Mouse (Mus musculus) limb, embryonic 12.5 days (tissue): Measurements from ENCODE around the gene Wnt9b. TPM values are rescaled to one million over a fixed set of nuclear protein-coding genes. Genes with fewer than 3 reads are reported as not detected.

ENCODE experiments used
- ATAC-seq: fragments of 200-750 bp; cut with Nextera tagmentation; 2 replicates; pipeline ENCODE4 v1.8.0; 2017; ENCODE audit warnings: low read depth, moderate TSS enrichment; ENCODE audit not compliant: insufficient number of reproducible peaks, insufficient read depth, low FRiP score, low TSS enrichment
- H3K27ac ChIP-seq: fragments of 300-500 bp; sonication (generic); 2 replicates; pipeline ENCODE4 v1.5.1; 2016; ENCODE audit warnings: mild to moderate bottlenecking, moderate library complexity
- H3K27me3 ChIP-seq: fragments of 300-500 bp; sonication (generic); 2 replicates; pipeline ENCODE4 v1.6.1; 2016; ENCODE audit warnings: mild to moderate bottlenecking, moderate library complexity
- H3K36me3 ChIP-seq: fragments of 300-500 bp; sonication (generic); 2 replicates; pipeline ENCODE4 v1.6.1; 2016; ENCODE audit warnings: mild to moderate bottlenecking, moderate library complexity
- H3K4me1 ChIP-seq: fragments of 300-500 bp; sonication (generic); replicated peaks from 2 replicates; pipeline ENCODE4 v1.6.1; 2016
- H3K4me2 ChIP-seq: fragments of 300-500 bp; sonication (generic); 2 replicates; pipeline ENCODE4 v1.6.1; 2016; ENCODE audit warnings: mild to moderate bottlenecking, moderate library complexity
- H3K4me3 ChIP-seq: fragments of 300-500 bp; sonication (generic); replicated peaks from 2 replicates; pipeline ENCODE4 v1.5.1; 2016; ENCODE audit warnings: mild to moderate bottlenecking
- H3K9ac ChIP-seq: fragments of 300-500 bp; sonication (generic); replicated peaks from 2 replicates; pipeline ENCODE4 v1.6.1; 2016; ENCODE audit warnings: mild to moderate bottlenecking, moderate library complexity
- H3K9me3 ChIP-seq: fragments of 300-500 bp; sonication (generic); 2 replicates; pipeline ENCODE4 v1.6.1; 2016; ENCODE audit warnings: mild to moderate bottlenecking, moderate library complexity
- WGBS: fragments of 180-500 bp; shearing (Covaris S2); methylation state at CpG from one replicate; pipeline ENCODE4 v1.1.7; 2016; 5-methylcytosine and 5-hydroxymethylcytosine counted together
- polyA plus RNA-seq: library from polyadenylated mRNA; unstranded; fragments of >200 nt; fragmentation: Nextera tagmentation; extraction: Ambion mirVana; gene quantifications from 2 replicates; pipeline ENCODE4 v1.2.1, GENCODE M21; 2016

The Wnt9b gene
- polyA plus RNA-seq, 1 experiment from 2014 or later, result 1.5 TPM

GRCm38 (mm10) chr11:103698226-103698625 lies 51.4 kb downstream of the Wnt9b start:
- H3K9me3 ChIP-seq, result no peaks in the 10 kb centered on the region
- H3K27me3 ChIP-seq, result no peaks in the 10 kb centered on the region
- no peak for ATAC-seq
- H3K4me3 ChIP-seq, result peak overlapping the region; percentile 91
- H3K36me3 ChIP-seq, result no peaks in the 10 kb centered on the region
- 85% methylated on average over 2 of the region's 2 CpGs for whole genome bisulfite sequencing
- H3K27ac ChIP-seq, result peak overlapping the region; percentile 97
- peak overlapping the region; percentile 66 for H3K4me2 ChIP-seq
- H3K9ac ChIP-seq, result peak overlapping the region; percentile 83
- no peaks in the 10 kb centered on the region for H3K4me1 ChIP-seq

DNA sequence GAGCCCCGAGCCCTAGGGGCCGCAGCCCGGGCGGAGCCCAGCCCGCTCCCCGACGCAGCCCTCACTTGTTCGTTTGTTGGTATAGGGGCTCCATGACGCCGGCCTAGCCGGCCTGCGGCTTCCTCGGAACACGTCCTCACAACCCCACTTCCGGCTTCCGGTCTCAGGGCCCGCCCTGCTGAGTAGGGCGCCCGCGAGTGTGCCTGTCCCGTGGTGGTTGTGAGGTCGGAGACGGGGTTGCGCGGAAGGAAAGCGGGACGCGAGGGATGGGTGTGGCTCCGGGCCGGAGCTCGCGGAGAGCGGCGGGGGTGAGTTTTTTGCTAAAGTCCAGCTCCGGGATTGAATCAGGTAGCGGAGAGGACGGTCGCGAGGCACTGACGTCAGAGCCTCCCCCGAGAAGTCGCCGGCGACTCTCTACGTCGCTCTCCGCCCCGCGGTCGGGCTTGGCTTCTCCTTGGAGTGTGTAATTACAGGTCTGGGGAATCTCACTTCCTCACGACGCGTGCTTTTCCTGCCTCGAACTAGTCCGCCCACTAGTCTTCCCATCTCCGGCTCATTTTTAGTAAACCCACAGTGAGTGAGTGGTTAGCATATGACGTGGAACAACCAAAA lies 52.0 kb downstream of the Wnt9b start, which contains the start of gene Gosr2:
Gosr2 (minus strand) TSS at position 334 of the 612 bp plus-strand sequence.
- Histone ChIP-seq H3K4me3 (peak within 1 kb of the TSS; percentile 91), H3K4me1 (no peaks in the 10 kb centered on the region), H3K36me3 (no peaks in the 10 kb centered on the region), H3K4me2 (peak within 1 kb of the TSS; percentile 66), H3K27me3 (no peaks in the 10 kb centered on the region), H3K27ac (peak within 1 kb of the TSS; percentile 97), H3K9ac (peak within 1 kb of the TSS; percentile 83), H3K9me3 (no peaks in the 10 kb centered on the region)
- ATAC-seq, result peak; percentile 92
- under 1% methylated on average over 57 of the region's 57 CpGs for WGBS

DNA sequence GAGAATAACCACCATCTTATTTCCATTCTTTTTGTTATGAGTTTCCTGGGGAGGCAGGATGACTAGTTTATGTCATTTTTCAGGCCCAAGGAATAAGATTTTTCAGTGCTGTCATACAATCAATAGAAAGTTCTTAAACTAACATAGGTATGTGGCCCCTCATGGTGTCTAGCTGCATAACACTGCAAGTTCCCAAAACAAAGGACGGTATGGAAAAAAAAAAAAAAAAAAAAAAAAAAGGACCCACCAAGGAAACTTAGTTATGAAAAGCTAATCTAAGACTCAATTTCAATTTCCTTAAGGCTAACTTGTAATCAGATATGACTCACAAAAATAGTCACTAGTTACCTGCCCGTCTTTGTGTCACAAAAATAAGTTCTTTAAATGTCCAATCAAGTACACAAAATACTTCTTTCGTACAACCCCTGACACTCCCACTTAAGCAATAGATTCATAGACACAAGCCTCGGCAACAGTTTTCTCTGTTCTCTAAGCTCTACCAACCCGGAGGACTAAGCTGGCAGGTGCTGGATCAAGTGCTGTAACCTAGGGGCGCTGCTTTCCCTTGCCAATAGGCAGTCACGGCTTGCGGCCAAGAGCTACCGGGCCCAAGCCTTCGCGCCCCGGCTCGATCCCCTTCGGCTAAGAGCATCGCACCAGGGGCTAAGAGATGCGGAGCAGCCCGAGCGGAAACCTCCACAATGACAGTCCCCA lies 52.6 kb downstream of the Wnt9b start:
- no peaks in the 10 kb centered on the region for H3K9me3 ChIP-seq
- peak; percentile 22 for ATAC-seq

GRCm38 (mm10) chr11:103693241-103693640 lies 56.4 kb downstream of the Wnt9b start:
- no peak overlapping the region for H3K4me2 ChIP-seq
- 63% methylated on average over 1 of the region's 1 CpGs for WGBS
- no peaks in the 10 kb centered on the region for H3K4me1 ChIP-seq
- H3K27ac ChIP-seq, result no peak overlapping the region
- ATAC-seq, result no peak
- H3K4me3 ChIP-seq, result no peak overlapping the region
- peaks cover 10% of the 10 kb centered on the region for H3K36me3 ChIP-seq
- H3K9ac ChIP-seq, result no peak overlapping the region
- H3K27me3 ChIP-seq, result no peaks in the 10 kb centered on the region
- no peaks in the 10 kb centered on the region for H3K9me3 ChIP-seq

More for the DNA sequence above, 52.6 kb downstream of the Wnt9b start:
- 3% methylated on average over 18 of the region's 18 CpGs for WGBS
- Histone ChIP-seq H3K27ac (peak overlapping the region; percentile 97), H3K4me3 (peak overlapping the region; percentile 91), H3K4me1 (no peaks in the 10 kb centered on the region), H3K9ac (peak overlapping the region; percentile 83), H3K27me3 (no peaks in the 10 kb centered on the region), H3K36me3 (no peaks in the 10 kb centered on the region), H3K4me2 (peak overlapping the region; percentile 66)

GRCm38 (mm10) chr11:103691036-103691435 lies 58.6 kb downstream of the Wnt9b start:
- Histone ChIP-seq H3K4me3 (no peak overlapping the region), H3K4me1 (no peaks in the 10 kb centered on the region), H3K4me2 (no peak overlapping the region), H3K27ac (no peak overlapping the region), H3K9ac (no peak overlapping the region), H3K36me3 (peaks cover 32% of the 10 kb centered on the region), H3K9me3 (no peaks in the 10 kb centered on the region), H3K27me3 (no peaks in the 10 kb centered on the region)
- ATAC-seq, result no peak
- 96% methylated on average over 1 of the region's 1 CpGs for WGBS

DNA sequence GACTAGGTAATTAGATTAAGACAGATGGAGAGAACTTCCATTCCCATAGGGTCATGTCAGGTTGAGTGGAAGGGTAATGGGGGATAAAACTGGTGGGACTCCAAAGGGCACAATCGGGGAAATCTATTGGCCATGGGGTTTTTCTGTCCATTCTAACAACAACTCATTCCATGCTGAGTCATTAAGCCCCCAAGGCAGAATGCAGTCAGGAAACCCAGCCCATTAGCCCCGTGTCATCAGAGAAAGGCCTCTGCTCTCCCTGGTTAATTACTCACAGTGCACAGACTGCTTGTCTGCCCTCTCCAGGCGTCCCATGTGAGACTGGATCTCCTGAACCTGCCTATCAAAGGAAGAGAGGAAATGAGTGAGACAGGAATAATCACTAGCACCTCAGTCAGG lies 60.6 kb downstream of the Wnt9b start:
- Histone ChIP-seq H3K27ac (no peak overlapping the region), H3K9ac (no peak overlapping the region), H3K27me3 (no peaks in the 10 kb centered on the region), H3K4me1 (no peaks in the 10 kb centered on the region), H3K9me3 (no peaks in the 10 kb centered on the region), H3K4me3 (no peak overlapping the region), H3K4me2 (no peak overlapping the region), H3K36me3 (peaks cover 52% of the 10 kb centered on the region)
- 14% methylated on average over 3 of the region's 3 CpGs for WGBS
- no peak for ATAC-seq

GRCm38 (mm10) chr11:103688271-103688979 lies 61.2 kb downstream of the Wnt9b start:
- Histone ChIP-seq H3K27me3 (no peaks in the 10 kb centered on the region), H3K4me1 (no peaks in the 10 kb centered on the region), H3K36me3 (peaks cover 58% of the 10 kb centered on the region), H3K4me2 (no peak overlapping the region), H3K9me3 (no peaks in the 10 kb centered on the region), H3K27ac (no peak overlapping the region), H3K9ac (no peak overlapping the region), H3K4me3 (no peak overlapping the region)
- ATAC-seq, result no peak
- 74% methylated on average over 6 of the region's 6 CpGs for WGBS

DNA sequence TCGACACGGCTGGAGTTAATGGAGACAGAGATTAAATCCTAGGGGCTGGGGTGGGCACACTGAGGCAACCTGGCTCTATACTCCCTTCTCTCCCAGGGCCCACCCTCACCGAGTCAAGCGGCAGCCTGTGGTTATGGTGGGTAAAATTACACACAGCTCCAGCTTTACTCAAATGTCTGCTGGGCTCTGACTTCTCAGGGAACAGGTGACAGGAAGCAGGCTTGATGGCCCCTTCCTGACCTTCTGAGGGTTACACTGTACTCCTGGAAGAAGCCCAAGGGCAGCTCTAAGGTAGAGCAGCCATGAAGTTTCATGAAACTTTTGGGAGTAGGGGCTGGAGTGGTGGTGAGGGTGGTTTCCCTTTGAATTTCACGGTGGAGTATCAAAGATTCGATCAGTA lies 62.9 kb downstream of the Wnt9b start:
- Histone ChIP-seq H3K36me3 (peaks cover 75% of the 10 kb centered on the region), H3K4me1 (no peaks in the 10 kb centered on the region), H3K9me3 (no peaks in the 10 kb centered on the region), H3K27me3 (no peaks in the 10 kb centered on the region), H3K9ac (no peak overlapping the region), H3K4me3 (no peak overlapping the region), H3K4me2 (no peak overlapping the region), H3K27ac (no peak overlapping the region)
- WGBS, result 76% methylated on average over 6 of the region's 6 CpGs
- no peak for ATAC-seq

- H3K4me2 ChIP-seq, result no peak overlapping the region
- no peaks in the 10 kb centered on the region for H3K9me3 ChIP-seq
- H3K4me1 ChIP-seq, result no peaks in the 10 kb centered on the region
- 94% methylated on average over 7 of the region's 7 CpGs for WGBS
- no peak overlapping the region for H3K9ac ChIP-seq
- no peak overlapping the region for H3K27ac ChIP-seq
- H3K36me3 ChIP-seq, result peaks cover 89% of the 10 kb centered on the region
- H3K4me3 ChIP-seq, result no peak overlapping the region
- no peak for ATAC-seq
- H3K27me3 ChIP-seq, result no peaks in the 10 kb centered on the region
These were observed 64.3 kb downstream of the Wnt9b start for GRCm38 (mm10) chr11:103685261-103685736.

- Histone ChIP-seq H3K4me3 (no peak overlapping the region), H3K4me1 (no peaks in the 10 kb centered on the region), H3K9ac (no peak overlapping the region), H3K4me2 (no peak overlapping the region), H3K27me3 (no peaks in the 10 kb centered on the region), H3K36me3 (peaks cover 98% of the 10 kb centered on the region), H3K9me3 (no peaks in the 10 kb centered on the region), H3K27ac (no peak overlapping the region)
- 88% methylated on average over 11 of the region's 11 CpGs for WGBS
- ATAC-seq, result no peak
These were observed 65.8 kb downstream of the Wnt9b start for GRCm38 (mm10) chr11:103683667-103684334.
